Mouse (Mus musculus) myocyte (in vitro differentiated cells): ENCODE results near the gene Dgkz.

Experiments used
- CEBPB ChIP-seq: IDR thresholded peaks from 2 replicates; pipeline ENCODE4 v1.6.1; 2011; ENCODE audit warnings: mild to moderate bottlenecking, moderate library complexity; ENCODE audit not compliant: poor library complexity, insufficient read depth, severe bottlenecking
- MAX ChIP-seq: IDR thresholded peaks from one replicate; pipeline ENCODE4 v1.6.1; 2011; ENCODE audit warnings: low read depth, mild to moderate bottlenecking, control low read depth
- MYOD1 ChIP-seq, 3 experiments: IDR thresholded peaks; one replicate each; pipeline ENCODE4 v1.6.1; 2011; ENCODE audit warnings: control low read depth in 2 of 3, low read depth in 2 of 3, mild to moderate bottlenecking in 2 of 3, moderate library complexity in 1 of 3; ENCODE audit not compliant: insufficient read length in 2 of 3, control insufficient read depth in 1 of 3
- MYOG ChIP-seq, 3 experiments: IDR thresholded peaks; one replicate each; pipeline ENCODE4 v1.6.1; 2011; ENCODE audit warnings: control low read depth in 2 of 3, low read depth in 2 of 3, mild to moderate bottlenecking in 2 of 3; ENCODE audit not compliant: insufficient read length in 2 of 3, control insufficient read depth in 1 of 3, insufficient read depth in 1 of 3
- POLR2A ChIP-seq: IDR thresholded peaks from one replicate; pipeline ENCODE4 v1.6.1; 2011; ENCODE audit warnings: low read depth, mild to moderate bottlenecking, control low read depth, moderate library complexity; ENCODE audit not compliant: insufficient read length
- POLR2AphosphoS2 ChIP-seq: IDR thresholded peaks from one replicate; pipeline ENCODE4 v1.6.1; 2011; ENCODE audit warnings: low read depth, control low read depth; ENCODE audit not compliant: insufficient read length
- REST ChIP-seq: IDR thresholded peaks from one replicate; pipeline ENCODE4 v1.6.1; 2011; ENCODE audit warnings: mild to moderate bottlenecking, control low read depth, moderate library complexity; ENCODE audit not compliant: insufficient read depth, insufficient read length
- TCF12 ChIP-seq: IDR thresholded peaks from one replicate; pipeline ENCODE4 v1.6.1; 2011; ENCODE audit warnings: mild to moderate bottlenecking, control low read depth; ENCODE audit not compliant: poor library complexity, insufficient read depth, severe bottlenecking
- USF1 ChIP-seq: IDR thresholded peaks from one replicate; pipeline ENCODE4 v1.6.1; 2011; ENCODE audit warnings: low read depth, mild to moderate bottlenecking, control low read depth, moderate library complexity

- TF ChIP-seq POLR2A = no peak
- peak; percentile 47 for TF ChIP-seq TCF12
- TF ChIP-seq USF1 = no peak
- no peak for TF ChIP-seq REST
- TF ChIP-seq MYOG (IDR thresholded peaks at IDR 0.05; ENCODE audit: control insufficient read depth in 1 of 3, insufficient read depth in 1 of 3, insufficient read length in 2 of 3, low read depth in 2 of 3) = peak; percentile 19 to 90 (median 74)
- TF ChIP-seq CEBPB = no peak
- peak in 2 of 3 experiments; percentile 80 to 89 for TF ChIP-seq MYOD1 (IDR thresholded peaks at IDR 0.05; ENCODE audit: control insufficient read depth in 1 of 3, insufficient read length in 2 of 3, low read depth in 2 of 3)
- no peak for TF ChIP-seq MAX
- TF ChIP-seq POLR2AphosphoS2 = peak; percentile 58
Observed at GRCm38 (mm10) chr2:92006983-92007921, 31.6 kb upstream of the Dgkz start.
